Mouse (Mus musculus): ENCODE data around the gene Dnajc4.
"Not testable (repeated sequence)": the region's sequence is repeated elsewhere in the genome, so short reads cannot be mapped to it uniquely, and the experiment has no call there.

The Dnajc4 gene

DNA sequence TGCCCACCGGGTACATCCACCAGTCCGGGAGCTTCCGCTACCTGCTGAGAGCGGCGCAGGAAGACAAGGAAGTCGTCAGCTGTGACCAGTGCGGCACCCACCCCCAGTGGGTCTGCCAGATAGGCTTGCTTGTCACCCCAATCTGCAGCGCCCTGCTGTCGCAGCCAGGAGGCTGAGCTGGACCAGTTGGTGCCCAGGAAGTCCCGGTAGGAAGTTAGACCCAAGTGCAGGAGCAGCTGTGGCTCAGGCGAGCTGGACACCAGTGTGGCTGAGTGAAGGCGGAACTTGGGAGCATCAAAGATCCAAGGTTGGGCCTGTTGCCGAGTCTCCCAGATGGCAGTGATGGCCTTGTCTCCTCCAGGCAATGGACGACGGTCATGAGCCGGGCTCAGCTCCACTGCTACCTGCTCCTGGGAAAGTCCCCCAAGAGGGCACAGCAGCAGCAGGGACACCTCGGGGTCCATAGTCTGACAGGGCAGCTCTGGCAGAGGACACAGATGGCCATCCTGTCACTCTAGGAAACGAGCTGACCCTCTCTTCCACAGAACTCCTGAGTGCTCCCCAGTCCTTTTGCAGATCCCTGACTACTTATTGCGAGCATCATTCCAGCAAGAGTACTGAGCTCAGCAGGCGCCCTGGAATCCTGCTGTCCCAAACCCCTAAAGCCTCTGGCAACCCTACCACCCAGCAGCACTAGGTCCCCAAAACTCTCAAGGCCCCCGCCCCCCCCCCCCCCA is 3.1 kb upstream of the Dnajc4 start:
- no peak for DNase-seq (ENCODE audit: low read depth, low spot score)

DNA sequence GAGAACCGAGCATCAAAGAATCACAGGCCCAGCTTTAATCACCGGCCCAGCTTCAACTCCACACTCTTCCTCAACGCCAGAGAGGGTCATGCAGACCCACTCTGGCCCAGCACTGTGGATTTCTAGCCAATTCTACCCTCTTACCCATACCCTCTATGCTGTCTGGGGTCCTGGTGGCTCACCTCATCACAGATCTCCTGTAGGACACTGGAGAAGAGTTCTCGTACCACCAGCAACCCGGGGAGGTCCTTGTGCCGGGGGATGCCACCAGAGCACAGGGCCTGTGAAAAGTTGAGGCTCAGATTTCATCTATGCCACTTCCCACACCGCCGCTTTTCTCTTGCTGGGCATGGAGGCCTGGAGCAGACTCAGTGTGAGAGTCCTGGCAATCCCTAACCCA is 2.1 kb upstream of the Dnajc4 start:
- DNase-seq (ENCODE audit: low read depth, low spot score) = no peak

DNA sequence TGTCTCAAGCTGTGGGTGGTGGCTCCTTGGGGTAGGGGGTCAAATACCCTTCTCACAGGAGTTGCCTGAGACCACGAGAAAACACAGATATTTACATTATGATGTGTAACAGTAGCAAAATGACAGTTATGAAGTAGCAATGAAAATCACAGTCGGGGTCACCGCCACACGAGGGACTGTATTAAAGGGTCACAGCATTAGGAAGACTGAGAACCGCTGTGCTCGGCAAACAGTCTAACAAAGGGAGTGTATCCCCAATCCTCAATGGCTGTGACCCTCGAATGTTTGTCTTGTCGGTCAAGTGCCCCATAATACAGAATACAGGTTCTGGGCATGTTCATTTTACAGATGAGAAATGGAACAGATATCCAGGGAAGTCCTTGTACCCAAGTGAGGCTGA is 1.6 kb upstream of the Dnajc4 start:
- no peak for DNase-seq (ENCODE audit: low read depth, low spot score)

DNA sequence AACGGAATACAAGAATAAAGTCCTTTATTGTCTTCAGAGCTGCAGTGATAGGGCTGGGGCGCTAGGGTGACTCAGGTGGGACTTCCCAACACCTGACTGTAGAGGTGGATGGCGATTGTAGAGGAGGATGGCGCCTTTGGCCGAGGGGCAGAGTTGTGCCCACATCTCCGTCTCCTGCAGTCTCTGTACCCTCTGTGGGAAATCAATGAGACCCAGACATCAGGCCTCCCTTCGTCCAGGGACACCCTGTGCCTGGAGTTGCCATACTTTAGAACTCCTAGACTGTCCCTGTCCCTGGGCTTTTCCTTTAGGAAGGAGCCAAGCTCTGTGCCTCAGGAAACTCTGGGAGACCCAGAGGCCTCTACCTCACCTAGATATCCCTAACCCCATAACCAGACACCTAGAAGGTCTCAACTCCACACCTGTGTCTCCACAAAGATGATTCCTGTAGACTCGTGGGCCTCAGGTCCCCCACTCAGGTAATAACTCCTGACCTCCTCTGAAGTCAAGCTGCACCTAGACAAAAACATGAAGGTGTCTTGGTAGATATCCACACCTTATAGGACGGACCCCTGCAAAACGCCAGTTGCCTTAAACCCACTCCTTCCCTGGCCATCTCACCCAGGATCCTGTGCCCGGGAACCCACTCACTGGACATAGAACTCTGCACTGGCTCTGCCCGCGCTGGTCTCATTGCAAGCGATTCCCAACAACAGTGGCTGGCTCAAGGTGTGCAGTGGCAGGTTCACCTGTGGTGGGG is 819 bp upstream of the Dnajc4 start:
- DNase-seq (ENCODE audit: low read depth, low spot score) = no peak

DNA sequence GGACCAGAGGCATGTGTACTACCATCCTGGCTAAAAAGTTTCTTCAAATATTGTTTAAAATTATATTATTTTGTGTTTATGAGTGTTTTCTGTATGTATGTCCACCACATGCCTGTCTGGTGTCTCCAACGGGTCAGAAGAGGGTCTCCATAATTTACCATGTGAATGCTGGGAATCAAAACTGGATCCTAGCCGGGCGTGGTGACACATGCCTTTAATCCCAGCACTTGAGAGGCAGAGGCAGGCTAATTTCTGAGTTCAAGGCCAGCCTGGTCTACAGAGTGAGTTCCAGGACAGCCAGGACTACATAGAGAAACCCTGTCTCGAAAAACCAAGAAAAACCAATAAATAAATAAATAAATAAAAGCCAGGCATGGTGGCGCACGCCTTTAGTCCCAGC is 1.2 kb downstream of the Dnajc4 start:
- not testable (repeated sequence) for DNase-seq (ENCODE audit: low read depth, low spot score)

DNA sequence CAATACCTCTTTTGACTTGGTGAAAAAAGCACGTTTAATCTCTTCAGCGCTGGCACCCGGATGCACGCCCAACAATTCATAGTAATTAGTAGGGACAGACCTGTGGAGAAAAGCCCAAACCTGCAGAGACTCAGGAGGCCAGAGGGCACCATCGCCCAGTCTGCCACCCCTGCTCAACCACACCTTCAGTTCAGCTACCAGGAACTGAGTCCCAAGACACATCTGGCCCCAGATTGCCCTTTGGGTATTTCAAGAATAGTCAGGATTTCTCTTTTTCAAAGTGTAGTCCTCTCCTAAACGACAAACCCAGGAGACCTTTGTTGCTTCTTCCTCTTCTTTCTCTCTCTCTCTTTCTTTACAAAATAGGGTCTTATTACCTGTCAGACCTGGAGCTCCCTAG is 1.7 kb downstream of the Dnajc4 start:
- no peak for DNase-seq (ENCODE audit: low read depth, low spot score)

DNA sequence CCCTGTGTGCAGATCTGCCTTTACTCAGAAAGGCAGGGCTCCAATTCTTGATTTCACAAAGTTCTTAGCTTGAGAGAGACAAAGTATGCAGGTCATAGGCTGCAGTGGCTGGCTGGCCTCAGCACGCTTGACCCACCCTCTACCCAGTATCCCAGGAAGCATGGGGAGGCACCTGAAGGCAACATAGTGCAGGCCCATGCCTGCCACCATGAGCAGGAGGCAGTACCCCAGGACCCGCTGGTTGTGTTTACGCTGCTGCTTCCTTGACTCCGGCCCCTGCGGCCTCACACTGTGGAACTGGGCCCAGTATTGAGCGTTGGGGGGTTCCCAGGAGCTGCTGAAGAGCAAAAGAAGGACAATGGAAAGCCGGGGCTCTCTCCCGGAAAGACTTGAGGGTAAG is 3.1 kb downstream of the Dnajc4 start:
- no peak for DNase-seq (ENCODE audit: low read depth, low spot score)

DNA sequence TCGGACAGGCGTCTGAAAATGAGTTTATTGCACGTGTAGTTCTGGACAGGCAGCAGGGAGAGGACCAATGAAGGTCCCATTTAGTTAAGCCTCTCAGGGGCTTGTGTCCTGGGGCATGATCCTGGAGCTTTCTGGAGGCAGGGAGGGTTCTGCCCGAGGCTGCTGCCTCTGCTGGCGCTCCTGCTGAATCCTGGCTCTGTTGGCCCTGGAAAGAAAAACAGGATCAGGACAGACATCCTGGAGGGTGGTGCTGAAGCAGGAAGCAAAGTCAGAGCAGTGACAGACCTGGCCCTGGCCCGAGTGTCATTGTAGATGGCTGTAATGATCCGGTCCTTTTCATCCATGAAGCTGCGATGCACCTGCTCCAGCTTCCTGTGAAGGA is 4.5 kb downstream of the Dnajc4 start:
- no peak for DNase-seq (ENCODE audit: low read depth, low spot score)

DNA sequence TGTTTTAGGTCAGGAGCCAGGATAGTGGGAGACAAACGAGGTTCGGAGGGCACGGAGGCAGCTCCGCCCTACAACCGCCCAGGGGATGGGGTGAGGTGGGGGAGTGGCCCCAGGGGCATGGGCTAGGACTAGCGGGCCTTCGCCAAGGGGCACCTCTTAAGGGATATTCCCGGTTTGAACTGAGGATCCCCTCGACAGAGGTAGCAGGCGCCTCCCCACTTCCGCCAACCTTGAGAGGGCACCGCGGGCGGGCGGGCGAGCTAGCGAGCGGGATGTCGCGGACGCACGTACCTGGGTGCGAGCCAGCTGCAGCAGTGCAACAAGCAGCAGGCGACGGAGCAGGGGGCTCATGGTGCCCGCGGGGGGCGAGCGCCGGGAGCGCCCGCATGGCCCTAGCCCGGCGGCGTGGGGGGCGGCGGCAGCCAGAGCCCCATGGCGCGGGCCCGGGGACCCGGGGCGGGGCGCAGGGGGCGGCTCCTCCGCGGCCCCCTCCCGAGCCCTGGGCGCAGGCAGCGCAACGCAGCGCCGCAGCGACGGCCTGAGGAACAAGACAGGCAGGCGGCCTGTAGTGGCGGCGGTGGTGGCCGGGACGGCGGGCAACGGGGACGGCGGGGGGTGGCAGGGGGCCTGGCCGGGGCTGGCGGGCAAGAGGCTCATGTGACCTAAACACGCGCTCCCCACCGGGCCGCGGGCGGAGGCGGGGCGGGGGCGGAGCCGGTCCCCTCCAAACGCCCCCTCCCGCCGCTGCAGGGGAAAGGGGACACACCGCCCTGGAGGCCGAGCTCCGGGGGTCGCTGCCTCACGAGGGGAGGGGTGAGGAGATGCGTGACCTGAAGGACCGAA is 5.1 kb downstream of the Dnajc4 start, which contains the start of gene Vegfb:
Gene Vegfb (minus strand): TSS at position 591 of the 843 bp plus-strand sequence.
- peak; percentile 47 for DNase-seq (ENCODE audit: low read depth, low spot score)

DNA sequence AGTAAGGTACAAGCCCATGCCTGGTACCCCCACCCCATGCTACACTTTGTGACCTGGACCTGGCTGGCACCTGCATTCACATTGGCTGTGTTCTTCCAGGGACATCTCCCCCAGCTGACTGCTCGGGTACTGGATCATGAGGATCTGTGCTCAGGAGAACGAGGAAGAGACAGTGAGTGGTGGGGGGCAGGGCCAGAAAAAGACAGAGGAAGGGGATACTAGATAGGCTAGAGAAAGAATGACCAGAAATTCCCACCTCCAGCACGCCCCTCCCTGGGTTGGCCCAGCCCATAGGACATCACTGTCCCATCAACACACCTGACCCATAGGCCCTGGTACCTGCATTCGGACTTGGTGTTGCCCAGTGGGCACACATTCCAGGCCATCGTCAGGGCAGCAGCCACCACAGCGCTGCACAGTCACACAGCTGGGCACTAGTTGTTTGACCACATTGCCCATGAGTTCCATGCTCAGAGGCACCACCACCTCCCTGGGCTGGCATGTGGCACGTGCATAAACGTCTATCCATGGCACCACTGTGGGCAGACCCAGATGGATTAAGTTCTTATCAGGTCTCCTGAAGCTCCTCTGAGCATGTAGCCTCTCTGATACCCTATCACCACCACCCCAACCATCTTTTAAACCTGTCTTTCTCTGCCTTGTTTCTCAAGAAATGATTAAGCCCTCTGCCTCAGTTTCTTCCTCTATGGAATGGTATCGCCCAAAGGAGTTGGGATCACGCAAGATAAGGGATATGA is 6.2 kb downstream of the Dnajc4 start:
- DNase-seq (ENCODE audit: low read depth, low spot score) = no peak

DNA sequence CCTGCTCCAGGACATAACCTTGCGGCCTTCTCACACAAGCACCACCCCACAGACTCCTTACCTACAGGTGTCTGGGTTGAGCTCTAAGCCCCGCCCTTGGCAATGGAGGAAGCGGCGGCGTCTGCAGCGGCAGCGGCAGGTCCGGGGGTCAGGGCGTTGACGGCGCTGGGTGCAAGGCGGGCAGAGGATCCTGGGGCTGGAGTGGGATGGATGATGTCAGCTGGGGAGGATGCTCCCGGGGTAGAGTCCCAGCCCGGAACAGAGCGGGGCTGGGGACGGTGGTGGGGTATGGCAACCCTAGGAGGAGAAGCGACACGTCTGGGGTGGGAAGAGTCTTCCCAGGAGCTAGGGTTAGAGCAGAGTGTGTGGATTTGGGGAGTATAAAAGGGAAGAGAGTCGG is 7.1 kb downstream of the Dnajc4 start:
- DNase-seq (ENCODE audit: low read depth, low spot score) = no peak

DNA sequence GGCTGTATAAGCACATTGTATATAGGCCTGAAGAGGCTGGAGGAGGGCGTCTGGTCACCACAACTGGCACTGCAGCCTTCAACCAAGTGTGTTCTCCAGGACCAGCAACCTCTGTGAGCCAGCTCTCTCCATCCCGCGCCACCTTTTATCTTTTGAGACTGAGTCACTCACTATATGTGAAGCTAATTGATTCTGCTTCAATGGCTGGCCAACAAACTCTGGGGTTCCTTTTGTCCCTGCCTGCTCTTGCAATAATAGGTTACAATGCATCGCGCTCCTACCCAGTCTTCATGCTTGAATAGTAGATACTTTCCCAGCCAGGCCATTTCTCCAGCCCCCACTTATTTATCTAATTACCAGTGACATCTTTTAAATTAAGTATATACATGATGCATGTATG is 8.8 kb downstream of the Dnajc4 start:
- no peak for DNase-seq (ENCODE audit: low read depth, low spot score)

DNA sequence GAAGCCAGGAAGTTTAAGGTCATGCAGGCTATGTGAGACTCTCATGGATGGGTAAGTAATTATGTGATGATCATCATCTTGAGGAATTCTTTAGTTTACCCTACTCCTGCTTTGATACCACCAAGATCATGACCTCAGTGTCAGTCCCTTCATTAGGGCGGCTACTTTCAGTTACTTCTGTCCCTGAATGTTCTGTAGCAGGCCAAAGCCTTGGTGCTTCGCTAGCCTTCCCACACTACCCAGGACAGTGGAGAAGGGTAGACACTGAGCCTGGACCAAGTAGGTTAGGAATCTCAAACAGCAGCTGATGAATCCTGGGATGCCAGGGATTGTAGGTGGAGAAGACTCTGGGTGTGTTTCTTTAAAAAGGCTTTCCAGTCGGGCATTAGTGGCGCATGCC is 10.9 kb downstream of the Dnajc4 start:
- DNase-seq (ENCODE audit: low read depth, low spot score) = no peak

DNA sequence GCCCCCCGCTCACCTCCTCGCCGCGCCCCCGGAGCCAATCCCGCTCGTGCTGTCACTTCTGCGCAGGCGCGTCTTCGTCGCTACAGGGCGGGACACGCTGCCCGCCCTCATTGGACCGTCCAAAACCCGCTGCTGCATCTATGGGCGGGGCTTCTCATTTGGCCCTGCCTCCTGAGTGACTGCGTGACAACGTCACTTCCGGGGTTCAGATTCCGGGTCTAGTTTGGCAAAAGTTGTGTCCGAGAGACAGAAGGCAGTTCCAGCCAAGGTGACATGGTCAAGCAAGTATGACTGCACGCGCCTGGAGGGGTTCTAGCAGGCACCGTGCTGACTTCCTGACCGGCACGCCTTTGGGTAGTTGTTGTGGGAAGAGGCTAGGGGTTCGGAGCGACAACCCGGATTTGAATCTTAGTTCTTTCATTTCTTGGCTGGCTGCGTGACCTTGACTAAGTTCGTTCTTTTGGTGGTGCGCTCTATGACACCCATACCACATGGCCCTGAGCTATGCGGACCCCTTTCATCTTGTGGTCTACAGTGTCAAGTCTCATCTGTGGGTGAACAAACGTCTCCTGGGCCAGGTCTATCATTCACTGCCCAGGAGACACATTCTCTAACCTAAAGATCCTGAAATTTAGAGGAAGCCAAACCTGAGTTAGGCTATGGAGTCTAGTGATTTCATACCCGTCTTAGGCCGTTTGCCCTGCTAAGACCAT is 11.8 kb downstream of the Dnajc4 start, which contains the start of gene Fkbp2:
Gene Fkbp2 (minus strand): TSS at position 121 of the 713 bp plus-strand sequence.
- peak; percentile 99 for DNase-seq (ENCODE audit: low read depth, low spot score)

DNA sequence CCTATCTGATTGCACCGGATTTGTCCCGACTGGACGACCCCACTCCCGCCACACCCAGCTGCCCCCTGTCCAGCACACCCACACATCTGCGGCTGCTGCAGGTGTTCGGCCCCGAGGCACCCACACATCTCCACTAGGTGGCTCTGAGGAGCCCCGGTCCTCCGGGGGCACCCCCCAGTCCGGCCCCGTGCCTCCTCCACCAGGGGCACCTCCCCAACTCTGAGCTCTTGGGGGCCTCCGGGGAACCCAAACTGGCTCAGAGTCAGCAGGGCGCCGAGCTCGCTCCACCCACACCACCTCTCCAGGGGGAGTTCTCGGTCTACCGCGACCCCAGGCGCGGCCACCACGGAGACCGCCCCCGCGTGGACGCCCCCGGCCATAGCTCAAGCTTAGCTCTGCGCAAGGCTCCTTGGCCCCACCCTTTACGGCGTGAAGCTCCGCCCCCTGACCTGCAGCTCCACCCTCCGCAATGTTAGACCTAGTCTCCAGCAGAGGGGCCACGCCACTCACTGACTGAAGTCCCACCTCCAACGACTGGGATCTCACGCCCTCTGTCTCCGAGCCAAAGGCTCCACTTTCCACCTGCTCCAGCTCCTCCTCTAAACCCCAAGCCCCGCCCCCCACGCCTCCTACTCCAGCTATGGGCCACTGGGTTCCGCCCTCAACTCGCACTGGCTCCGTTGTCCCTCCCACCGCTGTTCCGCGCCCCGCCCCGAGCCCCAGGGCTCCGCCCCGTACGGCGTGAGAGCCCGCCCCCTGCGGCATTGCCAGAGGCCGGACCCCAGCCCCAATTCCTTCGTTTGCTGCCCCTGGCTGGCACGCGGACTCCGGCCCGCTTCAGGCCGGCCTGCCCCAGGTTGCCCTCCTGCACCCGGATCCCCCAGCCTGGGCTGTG is 12.6 kb downstream of the Dnajc4 start:
- peak; percentile 99 for DNase-seq (ENCODE audit: low read depth, low spot score)

DNA sequence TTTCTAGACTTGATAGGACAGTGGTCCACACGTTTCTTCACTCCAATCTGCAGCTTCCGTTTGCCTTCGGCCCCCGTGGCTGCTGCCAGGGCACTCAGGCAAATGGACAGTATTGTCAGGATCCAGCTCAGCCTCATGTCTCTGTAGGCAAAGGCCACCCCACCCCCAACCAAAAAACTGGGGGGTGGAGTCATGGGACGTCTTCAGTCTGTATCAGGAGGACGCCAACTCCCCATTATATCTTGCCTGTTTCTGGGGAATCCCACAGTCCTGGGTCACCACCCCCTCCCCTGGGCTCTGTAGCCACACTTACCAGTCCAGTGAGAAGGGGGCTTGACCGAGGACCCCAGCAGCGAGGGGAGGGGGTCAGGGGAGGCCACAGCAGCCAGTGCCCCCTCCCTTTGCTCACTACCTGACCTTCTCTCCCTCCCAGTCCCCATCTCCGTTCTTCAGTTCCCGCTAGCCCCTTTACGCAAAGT is 13.3 kb downstream of the Dnajc4 start:
- DNase-seq (ENCODE audit: low read depth, low spot score) = peak; percentile 43

DNA sequence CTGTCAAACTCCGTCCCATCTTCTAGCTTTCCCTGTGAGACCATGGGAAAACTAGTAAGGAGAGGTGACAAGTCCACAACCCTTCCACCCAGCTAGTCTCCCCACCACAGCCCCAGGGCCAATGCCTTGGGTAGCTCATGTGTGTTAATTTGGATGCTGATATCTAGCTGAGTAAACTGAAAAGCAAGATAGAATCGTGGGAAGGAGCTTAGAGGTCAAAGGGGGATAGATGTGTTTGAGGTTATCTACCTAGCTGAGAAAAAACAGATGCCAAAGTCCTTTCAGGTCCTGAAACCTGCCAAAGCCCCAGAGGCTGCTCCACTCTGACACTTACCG is 13.8 kb downstream of the Dnajc4 start:
- no peak for DNase-seq (ENCODE audit: low read depth, low spot score)

DNA sequence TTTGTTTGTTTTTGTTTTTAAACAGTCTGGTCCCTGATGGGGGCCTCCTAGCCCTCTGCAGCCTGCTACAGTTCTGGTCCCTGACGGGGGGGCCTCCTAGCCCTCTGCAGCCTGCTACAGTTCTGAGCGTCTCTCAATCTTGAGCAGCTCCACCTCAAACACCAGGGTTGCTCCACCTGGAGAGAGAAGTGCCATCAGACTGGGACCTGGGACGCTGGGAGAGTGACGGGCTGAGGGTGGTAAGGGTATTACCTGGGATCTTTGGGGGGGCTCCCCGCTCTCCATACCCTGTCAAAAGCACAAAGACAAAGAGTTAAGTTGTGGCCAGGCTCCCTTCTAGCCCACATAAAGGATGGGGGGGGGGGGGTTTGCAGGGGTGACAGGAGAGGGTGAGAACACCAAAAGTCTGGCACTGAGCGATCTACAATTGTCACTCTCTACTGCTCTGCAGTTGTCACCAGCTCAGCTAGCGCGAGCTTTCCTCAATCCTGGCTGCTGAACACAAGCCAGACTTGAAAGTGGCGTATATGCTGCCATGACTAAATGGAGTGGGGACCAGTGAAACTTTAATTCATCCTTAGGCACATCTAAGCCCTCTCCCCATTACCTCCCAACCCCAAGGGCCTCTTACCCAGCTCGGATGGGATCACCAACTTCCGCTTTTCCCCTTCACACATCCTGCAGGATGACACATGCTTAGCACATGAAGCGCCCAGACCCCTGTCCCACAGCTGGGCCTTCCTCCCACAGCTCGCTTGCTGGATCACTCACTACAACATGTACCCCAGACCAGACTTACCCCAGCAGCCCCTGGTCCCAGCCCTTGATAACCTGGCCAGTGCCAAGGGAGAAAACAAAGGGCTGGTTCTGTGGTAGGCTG is 14.4 kb downstream of the Dnajc4 start:
- DNase-seq (ENCODE audit: low read depth, low spot score) = no peak

All from mesoderm, embryonic 11.5 days (tissue).